Mouse (Mus musculus) G1E (cell line): Measurements from ENCODE around the gene Gm10722.
"Not testable (repeated sequence)": the region's sequence is repeated elsewhere in the genome, so short reads cannot be mapped to it uniquely, and the experiment has no call there.

Source experiments
- CTCF ChIP-seq: IDR thresholded peaks from 2 replicates; pipeline ENCODE4 v1.5.1; 2012; ENCODE audit warnings: low read depth, low read length, inconsistent platforms, mixed read lengths
- GATA1 ChIP-seq: IDR thresholded peaks from 2 replicates; pipeline ENCODE4 v1.6.1; 2012; ENCODE audit warnings: borderline replicate concordance, low read length, inconsistent platforms, mixed read lengths
- POLR2AphosphoS5 ChIP-seq: IDR thresholded peaks from 2 replicates; pipeline ENCODE4 v1.6.1; 2012; ENCODE audit warnings: low read depth, low read length, inconsistent platforms; ENCODE audit not compliant: insufficient replicate concordance
- TAL1 ChIP-seq: conservative IDR thresholded peaks from 2 replicates; pipeline ENCODE4 v1.6.1; 2012; ENCODE audit warnings: low read depth, low read length, inconsistent platforms, mixed read lengths

- TF ChIP-seq GATA1, CTCF, TAL1, POLR2AphosphoS5: not testable (repeated sequence)
Measured at GRCm38 (mm10) chr9:3026136-3026535, 25.4 kb downstream of the Gm10722 start.
